Mouse (Mus musculus): ENCODE measurements at regions not wholly inside any gene's neighbourhood (a gene's known extent, or its start where the extent isn't known, plus 50 kb on each side); places are given as distances from the start of the nearest gene placed in this dataset.

- WGBS = 5% methylated on average over 18 of the region's 18 CpGs
- peak; percentile 90 for ATAC-seq (ENCODE audit: insufficient number of reproducible peaks, insufficient read depth, low FRiP score, low read depth)
- Histone ChIP-seq H3K9ac (replicated peaks; ENCODE audit: low read depth, low read length) (no peak overlapping the region), H3K36me3 (ENCODE audit: control insufficient read depth, insufficient read depth, low read length) (no peaks in the 10 kb centered on the region), H3K27ac (ENCODE audit: low read length) (no peak overlapping the region), H3K9me3 (ENCODE audit: control insufficient read depth, low read depth, low read length) (no peaks in the 10 kb centered on the region), H3K4me1 (ENCODE audit: control insufficient read depth, insufficient read depth, low read length) (no peaks in the 10 kb centered on the region), H3K27me3 (ENCODE audit: control insufficient read depth, insufficient read depth, low read length) (no peaks in the 10 kb centered on the region), H3K4me3 (ENCODE audit: low read depth, low read length) (no peak overlapping the region), H3K4me2 (replicated peaks; ENCODE audit: low read depth, low read length) (no peak overlapping the region)
Observed at GRCm38 (mm10) chr12:99084144-99084543, 163.8 kb downstream of the Ttc8 start.

GRCm38 (mm10) chr12:99087286-99087685 is 166.9 kb downstream of the Ttc8 start:
- H3K4me3 ChIP-seq (ENCODE audit: low read depth, low read length) = no peak overlapping the region
- H3K36me3 ChIP-seq (ENCODE audit: control insufficient read depth, insufficient read depth, low read length) = no peaks in the 10 kb centered on the region
- no peaks in the 10 kb centered on the region for H3K9me3 ChIP-seq (ENCODE audit: control insufficient read depth, low read depth, low read length)
- H3K4me1 ChIP-seq (ENCODE audit: control insufficient read depth, insufficient read depth, low read length) = no peaks in the 10 kb centered on the region
- no peaks in the 10 kb centered on the region for H3K27me3 ChIP-seq (ENCODE audit: control insufficient read depth, insufficient read depth, low read length)
- 53% methylated on average over 8 of the region's 8 CpGs for WGBS
- H3K27ac ChIP-seq (ENCODE audit: low read length) = no peak overlapping the region
- H3K4me2 ChIP-seq (replicated peaks; ENCODE audit: low read depth, low read length) = no peak overlapping the region
- no peak for ATAC-seq (ENCODE audit: insufficient number of reproducible peaks, insufficient read depth, low FRiP score, low read depth)
- no peak overlapping the region for H3K9ac ChIP-seq (replicated peaks; ENCODE audit: low read depth, low read length)

GRCm38 (mm10) chr12:99091770-99092169 is 171.4 kb downstream of the Ttc8 start:
- no peaks in the 10 kb centered on the region for H3K4me1 ChIP-seq (ENCODE audit: control insufficient read depth, insufficient read depth, low read length)
- no peaks in the 10 kb centered on the region for H3K27me3 ChIP-seq (ENCODE audit: control insufficient read depth, insufficient read depth, low read length)
- H3K9ac ChIP-seq (replicated peaks; ENCODE audit: low read depth, low read length) = no peak overlapping the region
- H3K4me2 ChIP-seq (replicated peaks; ENCODE audit: low read depth, low read length) = no peak overlapping the region
- H3K4me3 ChIP-seq (ENCODE audit: low read depth, low read length) = no peak overlapping the region
- ATAC-seq (ENCODE audit: insufficient number of reproducible peaks, insufficient read depth, low FRiP score, low read depth) = no peak
- 74% methylated on average over 4 of the region's 4 CpGs for WGBS
- H3K9me3 ChIP-seq (ENCODE audit: control insufficient read depth, low read depth, low read length) = no peaks in the 10 kb centered on the region
- no peak overlapping the region for H3K27ac ChIP-seq (ENCODE audit: low read length)
- H3K36me3 ChIP-seq (ENCODE audit: control insufficient read depth, insufficient read depth, low read length) = no peaks in the 10 kb centered on the region

- H3K9me3 ChIP-seq (ENCODE audit: control insufficient read depth, low read depth, low read length) = no peaks in the 10 kb centered on the region
- 53% methylated on average over 3 of the region's 3 CpGs for WGBS
- no peaks in the 10 kb centered on the region for H3K4me1 ChIP-seq (ENCODE audit: control insufficient read depth, insufficient read depth, low read length)
- H3K9ac ChIP-seq (replicated peaks; ENCODE audit: low read depth, low read length) = no peak overlapping the region
- no peaks in the 10 kb centered on the region for H3K36me3 ChIP-seq (ENCODE audit: control insufficient read depth, insufficient read depth, low read length)
- H3K4me3 ChIP-seq (ENCODE audit: low read depth, low read length) = no peak overlapping the region
- no peaks in the 10 kb centered on the region for H3K27me3 ChIP-seq (ENCODE audit: control insufficient read depth, insufficient read depth, low read length)
- no peak overlapping the region for H3K27ac ChIP-seq (ENCODE audit: low read length)
- H3K4me2 ChIP-seq (replicated peaks; ENCODE audit: low read depth, low read length) = no peak overlapping the region
- no peak for ATAC-seq (ENCODE audit: insufficient number of reproducible peaks, insufficient read depth, low FRiP score, low read depth)
Observed at GRCm38 (mm10) chr12:99093151-99093550, 172.8 kb downstream of the Ttc8 start.

- no peak overlapping the region for H3K9ac ChIP-seq (replicated peaks; ENCODE audit: low read depth, low read length)
- no peak overlapping the region for H3K4me2 ChIP-seq (replicated peaks; ENCODE audit: low read depth, low read length)
- no peaks in the 10 kb centered on the region for H3K9me3 ChIP-seq (ENCODE audit: control insufficient read depth, low read depth, low read length)
- ATAC-seq (ENCODE audit: insufficient number of reproducible peaks, insufficient read depth, low FRiP score, low read depth) = no peak
- H3K27ac ChIP-seq (ENCODE audit: low read length) = no peak overlapping the region
- 85% methylated on average over 6 of the region's 6 CpGs for WGBS
- H3K36me3 ChIP-seq (ENCODE audit: control insufficient read depth, insufficient read depth, low read length) = no peaks in the 10 kb centered on the region
- no peak overlapping the region for H3K4me3 ChIP-seq (ENCODE audit: low read depth, low read length)
- H3K27me3 ChIP-seq (ENCODE audit: control insufficient read depth, insufficient read depth, low read length) = no peaks in the 10 kb centered on the region
- H3K4me1 ChIP-seq (ENCODE audit: control insufficient read depth, insufficient read depth, low read length) = no peaks in the 10 kb centered on the region
Observed at GRCm38 (mm10) chr12:99093989-99094388, 173.6 kb downstream of the Ttc8 start.

GRCm38 (mm10) chr12:99096930-99097617 is 176.7 kb downstream of the Ttc8 start:
- Histone ChIP-seq H3K9me3 (ENCODE audit: control insufficient read depth, low read depth, low read length) (no peaks in the 10 kb centered on the region), H3K36me3 (ENCODE audit: control insufficient read depth, insufficient read depth, low read length) (no peaks in the 10 kb centered on the region), H3K9ac (replicated peaks; ENCODE audit: low read depth, low read length) (no peak overlapping the region), H3K4me2 (replicated peaks; ENCODE audit: low read depth, low read length) (no peak overlapping the region), H3K27me3 (ENCODE audit: control insufficient read depth, insufficient read depth, low read length) (no peaks in the 10 kb centered on the region), H3K4me1 (ENCODE audit: control insufficient read depth, insufficient read depth, low read length) (no peaks in the 10 kb centered on the region), H3K27ac (ENCODE audit: low read length) (peak overlapping the region; percentile 2; the same call in 1 of the 2 replicates), H3K4me3 (ENCODE audit: low read depth, low read length) (no peak overlapping the region)
- peak; percentile 63; the same call in 1 of the 2 replicates for ATAC-seq (ENCODE audit: insufficient number of reproducible peaks, insufficient read depth, low FRiP score, low read depth)
- WGBS = 30% methylated on average over 14 of the region's 14 CpGs

- ATAC-seq (ENCODE audit: insufficient number of reproducible peaks, insufficient read depth, low FRiP score, low read depth) = peak; percentile 72; the same call in 1 of the 2 replicates
- Histone ChIP-seq H3K4me3 (ENCODE audit: low read depth, low read length) (no peak overlapping the region), H3K9ac (replicated peaks; ENCODE audit: low read depth, low read length) (no peak overlapping the region), H3K36me3 (ENCODE audit: control insufficient read depth, insufficient read depth, low read length) (no peaks in the 10 kb centered on the region), H3K4me2 (replicated peaks; ENCODE audit: low read depth, low read length) (no peak overlapping the region), H3K9me3 (ENCODE audit: control insufficient read depth, low read depth, low read length) (no peaks in the 10 kb centered on the region), H3K27me3 (ENCODE audit: control insufficient read depth, insufficient read depth, low read length) (no peaks in the 10 kb centered on the region), H3K4me1 (ENCODE audit: control insufficient read depth, insufficient read depth, low read length) (no peaks in the 10 kb centered on the region), H3K27ac (ENCODE audit: low read length) (peak overlapping the region; percentile 2; the same call in 1 of the 2 replicates)
- WGBS = 68% methylated on average over 17 of the region's 17 CpGs
Observed at GRCm38 (mm10) chr12:99097618-99098066, 177.3 kb downstream of the Ttc8 start.

GRCm38 (mm10) chr12:99099881-99100280 is 179.5 kb downstream of the Ttc8 start:
- WGBS = 68% methylated on average over 7 of the region's 7 CpGs
- no peak overlapping the region for H3K4me3 ChIP-seq (ENCODE audit: low read depth, low read length)
- no peak overlapping the region for H3K9ac ChIP-seq (replicated peaks; ENCODE audit: low read depth, low read length)
- no peaks in the 10 kb centered on the region for H3K9me3 ChIP-seq (ENCODE audit: control insufficient read depth, low read depth, low read length)
- H3K27me3 ChIP-seq (ENCODE audit: control insufficient read depth, insufficient read depth, low read length) = no peaks in the 10 kb centered on the region
- H3K27ac ChIP-seq (ENCODE audit: low read length) = no peak overlapping the region
- no peak for ATAC-seq (ENCODE audit: insufficient number of reproducible peaks, insufficient read depth, low FRiP score, low read depth)
- H3K36me3 ChIP-seq (ENCODE audit: control insufficient read depth, insufficient read depth, low read length) = no peaks in the 10 kb centered on the region
- H3K4me1 ChIP-seq (ENCODE audit: control insufficient read depth, insufficient read depth, low read length) = no peaks in the 10 kb centered on the region
- no peak overlapping the region for H3K4me2 ChIP-seq (replicated peaks; ENCODE audit: low read depth, low read length)

- Histone ChIP-seq H3K4me3 (ENCODE audit: low read depth, low read length) (no peak overlapping the region), H3K4me1 (ENCODE audit: control insufficient read depth, insufficient read depth, low read length) (no peaks in the 10 kb centered on the region), H3K27ac (ENCODE audit: low read length) (no peak overlapping the region), H3K9me3 (ENCODE audit: control insufficient read depth, low read depth, low read length) (peaks cover 2% of the 10 kb centered on the region; the same call in 1 of the 2 replicates), H3K9ac (replicated peaks; ENCODE audit: low read depth, low read length) (no peak overlapping the region), H3K36me3 (ENCODE audit: control insufficient read depth, insufficient read depth, low read length) (no peaks in the 10 kb centered on the region), H3K4me2 (replicated peaks; ENCODE audit: low read depth, low read length) (no peak overlapping the region), H3K27me3 (ENCODE audit: control insufficient read depth, insufficient read depth, low read length) (no peaks in the 10 kb centered on the region)
- WGBS = 83% methylated on average over 5 of the region's 5 CpGs
- no peak for ATAC-seq (ENCODE audit: insufficient number of reproducible peaks, insufficient read depth, low FRiP score, low read depth)
Observed at GRCm38 (mm10) chr12:99108616-99109015, 188.2 kb downstream of the Ttc8 start.

Data from stomach, embryonic 14.5 days (tissue).